In genomic region chr11:36219586-36219985, GRCm38 (mm10) we compare ENCODE assay signal across 13 mouse cellular contexts.
"Had no signal": no experiment of that assay in that cellular context is flagged by ENCODE, and none has a peak within 500 bp of the region (broad histone marks: within the 10 kb centered on the region; RNA-seq: fewer than 3 reads in every experiment).

No protein-coding gene starts in this region.

- H3K36me3 ChIP-seq: midbrain, embryonic 10.5 days; neural tube, embryonic 12.5 days; stomach, embryonic 15.5 days had no signal

- H3K27me3 ChIP-seq: neural tube, embryonic 12.5 days; stomach, embryonic 15.5 days had no signal

- H3K4me2 ChIP-seq: lung, embryonic 14.5 days; neural tube, embryonic 12.5 days; stomach, embryonic 15.5 days had no signal

- H3K4me1 ChIP-seq: stomach, embryonic 15.5 days had no signal

- H3K27ac ChIP-seq: liver, embryonic 14.5 days; midbrain, embryonic 10.5 days; neural tube, embryonic 12.5 days; stomach, embryonic 15.5 days; stomach, postnatal 0 days had no signal

- H3K9me3 ChIP-seq: midbrain, embryonic 10.5 days; neural tube, embryonic 12.5 days; stomach, embryonic 15.5 days had no signal

- DNase-seq: lung, adult 18-20 months; lung, embryonic 14.5 days; lung, postnatal 10 days; lung, postnatal 4 days; right cerebral cortex, postnatal 14 days; thymus, adult 2 months; thymus, postnatal 25 days; thymus, postnatal 4 days had no signal

- H3K4me3 ChIP-seq: midbrain, embryonic 10.5 days; neural tube, embryonic 12.5 days; stomach, embryonic 15.5 days had no signal

- H3K9ac ChIP-seq: liver, embryonic 14.5 days; lung, embryonic 14.5 days; neural tube, embryonic 12.5 days; stomach, embryonic 15.5 days had no signal
